Mouse (Mus musculus): ENCODE measurements around the gene Aurkaip1.

Gene Aurkaip1

DNA sequence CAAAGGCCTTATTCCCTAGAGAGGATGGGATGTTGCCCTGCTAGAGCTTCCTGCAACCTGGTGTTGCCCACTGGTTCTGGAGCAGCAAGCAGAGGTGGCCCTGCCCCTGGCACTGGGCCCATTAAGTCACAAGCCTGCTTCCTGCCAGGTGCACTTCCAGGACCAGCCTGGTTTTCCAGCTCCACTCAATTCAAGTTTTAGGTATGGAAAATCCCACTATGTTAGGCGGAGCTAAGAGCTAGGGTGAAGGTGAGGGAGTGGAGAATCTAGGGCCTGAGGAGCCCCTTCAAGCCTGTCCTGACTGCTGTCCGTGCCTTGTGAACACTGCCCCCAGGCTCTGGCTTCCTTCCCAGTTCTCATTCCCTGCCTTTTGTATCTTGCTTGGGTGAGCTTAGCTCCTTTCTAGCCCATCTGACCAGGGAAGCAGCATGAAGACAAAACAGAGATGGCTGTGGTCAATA, 20.9 kb downstream of the Aurkaip1 start:
- no peak for DNase-seq (ENCODE audit: low spot score)

DNA sequence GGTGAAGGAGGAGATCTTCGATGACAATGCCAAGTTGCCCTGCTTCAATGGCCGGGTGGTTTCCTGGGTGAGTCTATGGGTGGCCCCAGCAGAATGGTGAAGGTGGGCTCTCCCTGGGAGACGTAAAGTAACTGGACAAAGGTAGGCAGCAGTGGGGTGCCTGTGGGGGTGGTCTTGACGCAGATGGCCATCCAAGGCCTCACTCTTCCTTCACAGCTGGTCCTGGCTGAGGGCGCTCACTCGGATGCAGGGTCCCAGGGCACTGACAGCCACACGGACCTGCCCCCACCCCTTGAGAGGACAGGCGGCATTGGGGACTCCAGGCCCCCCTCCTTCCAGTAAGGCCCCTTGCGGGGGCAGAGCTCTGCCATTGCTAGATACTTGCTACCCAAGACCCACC, 22.3 kb downstream of the Aurkaip1 start:
- DNase-seq (ENCODE audit: low spot score) = no peak

DNA sequence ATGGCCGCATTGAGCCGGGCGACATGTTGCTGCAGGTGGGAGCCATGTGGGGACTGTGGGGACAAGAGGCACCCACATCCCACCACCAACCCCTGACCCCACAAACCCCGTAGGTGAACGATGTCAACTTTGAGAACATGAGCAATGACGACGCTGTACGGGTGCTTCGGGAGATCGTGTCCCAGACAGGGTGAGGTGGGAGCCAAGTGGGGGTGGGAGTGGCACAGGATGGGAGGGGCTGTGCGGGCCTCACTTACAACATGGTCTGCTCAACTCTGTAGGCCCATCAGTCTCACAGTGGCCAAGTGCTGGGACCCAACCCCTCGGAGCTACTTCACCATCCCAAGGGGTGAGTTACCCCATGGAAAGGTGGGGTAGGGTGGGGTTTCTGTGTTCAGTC, 23.9 kb downstream of the Aurkaip1 start:
- DNase-seq (ENCODE audit: low spot score) = no peak

DNA sequence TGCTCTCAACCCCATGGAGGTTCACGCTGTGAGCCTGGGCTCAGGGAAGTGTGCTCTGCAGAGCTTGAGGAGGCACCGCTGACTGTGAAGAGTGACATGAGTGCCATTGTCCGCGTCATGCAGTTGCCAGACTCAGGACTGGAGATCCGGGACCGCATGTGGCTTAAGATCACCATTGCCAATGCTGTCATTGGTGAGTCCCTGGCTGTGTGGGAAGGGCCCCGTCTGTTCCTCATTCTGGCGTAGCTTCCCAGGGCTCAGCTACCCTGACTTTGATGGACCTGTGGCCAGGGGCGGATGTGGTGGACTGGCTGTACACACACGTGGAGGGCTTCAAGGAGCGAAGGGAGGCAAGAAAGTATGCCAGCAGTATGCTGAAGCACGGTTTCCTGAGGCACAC, 25.0 kb downstream of the Aurkaip1 start:
- no peak for DNase-seq (ENCODE audit: low spot score)

DNA sequence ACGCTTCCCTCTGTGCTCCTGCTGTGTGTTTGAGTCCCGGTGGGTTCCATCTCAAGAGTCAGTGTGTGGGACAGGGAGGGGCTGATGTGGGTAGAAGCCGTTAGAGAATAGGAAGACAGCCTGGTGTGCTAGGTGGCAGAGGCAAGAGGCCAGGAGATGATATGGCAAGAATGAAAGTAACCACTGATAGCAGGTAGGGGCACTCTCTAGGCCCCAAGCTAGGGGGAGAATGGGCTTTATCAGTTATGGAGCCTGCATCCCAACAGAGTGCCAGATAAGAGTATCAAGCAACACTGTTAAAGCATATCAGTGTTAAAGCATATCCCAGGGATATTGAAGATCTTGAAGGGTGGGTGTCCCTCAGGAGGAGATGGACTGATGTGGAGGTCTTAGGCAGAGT, 25.8 kb downstream of the Aurkaip1 start:
- DNase-seq (ENCODE audit: low spot score) = no peak

DNA sequence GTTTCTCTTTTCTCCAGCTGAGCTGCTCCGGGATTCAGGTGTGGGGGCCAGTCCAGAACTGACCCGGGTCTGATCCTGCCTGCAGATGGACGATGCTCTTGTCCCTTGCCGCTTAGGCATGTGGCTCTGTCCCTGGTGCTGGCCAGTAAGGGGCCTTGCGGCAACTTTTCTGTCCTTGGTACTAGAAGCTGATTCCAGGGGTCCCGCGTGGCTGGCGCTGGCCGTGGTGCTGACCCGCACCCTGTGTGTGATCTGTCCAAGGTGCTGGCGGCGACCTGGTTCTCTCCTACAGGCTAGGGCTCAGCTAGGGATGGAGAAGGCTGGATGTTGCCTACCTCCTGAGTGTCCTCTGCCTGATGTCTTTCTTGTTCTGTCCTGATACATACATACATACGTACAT, 28.2 kb downstream of the Aurkaip1 start:
- peak; percentile 67 for DNase-seq (ENCODE audit: low spot score)

DNA sequence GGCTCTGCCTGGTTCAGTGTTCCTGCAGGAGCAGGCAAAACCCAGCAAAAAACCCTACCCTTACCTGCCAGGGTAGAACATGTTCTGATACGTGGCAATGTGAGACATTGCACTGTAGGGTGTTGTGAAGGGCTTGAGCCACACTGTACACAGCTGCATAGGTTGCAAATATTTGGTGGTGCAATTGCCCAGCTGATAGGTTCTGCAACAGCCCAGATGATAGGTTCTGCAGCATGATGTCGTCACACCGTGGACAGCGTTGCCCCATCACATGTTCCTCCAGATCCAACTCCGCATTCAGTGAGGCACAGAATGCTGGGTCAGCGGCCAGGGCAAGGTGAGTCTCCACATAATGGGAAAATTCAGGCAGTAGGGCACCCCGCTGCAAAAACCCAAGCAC, 30.7 kb downstream of the Aurkaip1 start:
- DNase-seq (ENCODE audit: low spot score) = no peak

DNA sequence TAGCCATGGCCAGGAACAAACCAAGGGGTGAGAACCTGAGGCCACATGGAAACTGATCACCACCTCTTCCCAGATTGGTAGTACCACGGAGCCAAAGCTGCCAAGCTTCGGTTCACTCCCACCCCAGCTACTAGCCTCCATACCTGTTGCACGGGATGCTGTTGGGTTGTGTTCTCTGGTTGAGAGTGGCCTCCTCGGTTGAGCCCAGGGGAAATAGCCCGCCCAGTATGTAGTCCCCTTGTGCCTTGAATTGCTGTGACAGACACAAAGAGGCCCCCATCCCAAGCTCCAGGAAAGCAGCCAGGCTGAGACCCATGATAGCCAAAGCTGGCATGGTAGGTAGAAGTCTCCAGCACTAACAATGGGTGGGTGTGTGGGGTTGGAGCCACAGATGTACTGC, 31.9 kb downstream of the Aurkaip1 start, which contains the start of gene Tas1r3:
Gene Tas1r3 (minus strand): TSS at position 362 of the 400 bp plus-strand sequence.
- DNase-seq (ENCODE audit: low spot score) = no peak

DNA sequence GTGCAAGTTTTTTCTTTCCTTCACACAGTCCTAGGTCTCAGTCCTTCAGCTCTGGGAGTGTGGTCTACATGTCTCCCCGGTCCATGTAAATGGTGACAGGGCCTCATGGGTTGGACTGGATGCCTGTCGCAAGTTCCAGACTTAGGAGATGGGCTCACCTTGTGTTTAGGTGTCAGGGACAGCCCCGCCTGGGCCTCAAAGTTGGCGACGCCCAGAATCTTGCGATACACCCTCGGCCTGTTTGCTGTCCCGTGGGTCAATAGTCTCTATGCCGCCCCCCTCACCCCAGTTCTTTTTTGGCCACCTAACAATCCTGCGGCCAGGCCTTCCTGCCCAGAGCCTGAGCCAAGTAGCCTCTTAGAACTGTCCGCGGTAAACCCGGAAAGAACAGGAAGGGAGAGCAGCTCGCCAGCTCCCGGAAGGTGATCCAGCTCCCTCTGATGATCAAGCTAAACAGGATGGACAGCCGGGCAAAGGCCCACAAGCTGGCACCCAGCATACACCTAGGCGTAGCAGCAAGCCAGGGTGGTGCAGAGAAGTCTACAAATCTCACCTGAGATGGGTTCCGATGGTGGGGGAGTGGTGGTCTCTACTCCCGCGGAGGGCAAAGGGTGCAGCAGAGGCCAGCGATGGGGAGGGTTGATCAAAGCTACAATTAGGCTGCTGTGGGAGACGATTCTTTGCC, 37.7 kb downstream of the Aurkaip1 start:
- DNase-seq (ENCODE audit: low spot score) = no peak

DNA sequence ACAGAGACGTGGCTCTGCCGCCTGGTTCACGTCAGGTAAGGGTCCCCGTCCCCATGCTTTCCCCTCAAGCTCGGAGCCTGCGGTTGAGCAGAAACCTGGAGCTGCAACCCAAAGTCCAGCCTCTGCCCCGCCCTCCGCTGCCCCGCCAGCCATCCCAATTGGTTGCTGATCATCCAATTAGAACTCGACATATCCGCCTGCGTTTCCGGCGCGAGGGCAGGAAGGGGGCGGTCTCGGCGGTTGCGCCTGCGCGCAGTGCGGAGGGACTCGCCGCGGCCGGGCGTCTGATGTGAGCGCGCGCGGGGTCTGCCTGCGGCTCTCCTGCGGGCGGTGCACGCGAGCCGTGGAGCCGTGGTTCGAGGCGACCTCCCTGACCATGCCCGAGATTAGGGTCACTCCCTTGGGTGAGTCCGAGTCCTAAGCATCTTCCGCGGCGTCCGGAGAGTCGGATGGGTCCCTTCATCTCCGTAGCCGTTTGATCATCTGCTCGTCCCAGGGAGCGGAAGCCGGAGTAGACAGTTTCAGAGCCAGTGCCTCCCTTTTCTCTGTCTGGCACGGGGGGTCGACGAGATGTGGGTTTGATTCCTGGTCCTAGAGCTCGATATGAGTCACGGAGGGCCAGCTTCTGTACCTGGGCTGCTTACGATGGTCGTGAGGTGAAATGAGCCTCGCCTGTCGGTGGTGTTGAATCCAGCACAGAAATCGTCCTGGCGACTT, 38.4 kb downstream of the Aurkaip1 start, which contains the start of the genes Cptp and Ints11:
Gene Cptp (minus strand): TSS at position 124 of the 717 bp plus-strand sequence.
Gene Ints11 (plus strand): TSS at position 230 of the 717 bp plus-strand sequence.
- DNase-seq (ENCODE audit: low spot score) = peak; percentile 88

DNA sequence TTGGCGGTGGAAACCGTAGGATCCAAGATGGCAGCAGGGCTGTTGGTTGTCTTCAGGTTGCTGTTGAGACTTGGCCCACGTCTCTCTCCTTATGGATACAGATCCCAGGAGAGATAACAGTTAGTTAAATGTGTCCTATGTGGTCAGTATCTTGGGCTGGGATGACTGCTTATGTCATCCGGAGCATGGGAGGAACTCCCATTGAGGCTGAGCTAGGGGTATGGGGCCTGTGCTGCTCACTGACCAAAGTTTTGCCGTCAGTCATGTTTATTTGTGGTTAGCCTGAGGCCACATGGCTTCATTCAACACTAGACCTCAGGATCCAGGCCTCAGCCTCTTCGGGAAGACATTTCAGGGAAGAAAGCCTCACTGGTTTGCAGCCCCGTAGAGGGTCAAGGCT, 40.3 kb downstream of the Aurkaip1 start:
- no peak for DNase-seq (ENCODE audit: low spot score)

Measured in ovary, postnatal 10 days (tissue).